Mouse (Mus musculus) kidney, embryonic 16.5 days (tissue): Measurements from ENCODE around the gene Arl15. TPM values are rescaled to one million over a fixed set of nuclear protein-coding genes. Genes with fewer than 3 reads are reported as not detected.

Source experiments
- ATAC-seq: fragments of 200-750 bp; cut with Nextera tagmentation; 2 replicates; pipeline ENCODE4 v1.8.0; 2017; ENCODE audit warnings: moderate TSS enrichment; ENCODE audit not compliant: low FRiP score, low TSS enrichment
- H3K27ac ChIP-seq: fragments of 300-500 bp; sonication (generic); 2 replicates; pipeline ENCODE4 v1.5.1; 2014; ENCODE audit warnings: low read length
- H3K27me3 ChIP-seq: fragments of 300-500 bp; sonication (generic); 2 replicates; pipeline ENCODE4 v1.6.1; 2014; ENCODE audit warnings: low read length, control low read depth, mixed read lengths; ENCODE audit not compliant: insufficient read depth
- H3K36me3 ChIP-seq: fragments of 300-500 bp; sonication (generic); 2 replicates; pipeline ENCODE4 v1.6.1; 2014; ENCODE audit warnings: low read length, control low read depth, mixed read lengths; ENCODE audit not compliant: insufficient read depth
- H3K4me1 ChIP-seq: fragments of 300-500 bp; sonication (generic); 2 replicates; pipeline ENCODE4 v1.6.1; 2014; ENCODE audit warnings: low read length, control low read depth, mixed read lengths; ENCODE audit not compliant: insufficient read depth
- H3K4me2 ChIP-seq: fragments of 300-500 bp; sonication (generic); replicated peaks from 2 replicates; pipeline ENCODE4 v1.6.1; 2014; ENCODE audit warnings: low read depth, low read length
- H3K4me3 ChIP-seq: fragments of 300-500 bp; sonication (generic); 2 replicates; pipeline ENCODE4 v1.5.1; 2014; ENCODE audit warnings: mild to moderate bottlenecking, low read length
- H3K9ac ChIP-seq: fragments of 300-500 bp; sonication (generic); replicated peaks from 2 replicates; pipeline ENCODE4 v1.6.1; 2014; ENCODE audit warnings: low read length
- H3K9me3 ChIP-seq: fragments of 300-500 bp; sonication (generic); 2 replicates; pipeline ENCODE4 v1.6.1; 2016; ENCODE audit warnings: low read length, control low read depth
- WGBS: fragments of 180-500 bp; shearing (Covaris S2); extraction: QIAGEN DNeasy Blood & Tissue Kit; methylation state at CpG from one replicate; pipeline ENCODE4 v1.1.7; 2014; 5-methylcytosine and 5-hydroxymethylcytosine counted together
- polyA plus RNA-seq: library from polyadenylated mRNA; unstranded; fragments of >200 nt; fragmentation: Nextera tagmentation; extraction: Ambion mirVana; gene quantifications from 2 replicates; pipeline ENCODE4 v1.2.1, GENCODE M21; 2015

The Arl15 gene
- polyA plus RNA-seq, 1 experiment from 2014 or later, result 12.5 TPM

DNA sequence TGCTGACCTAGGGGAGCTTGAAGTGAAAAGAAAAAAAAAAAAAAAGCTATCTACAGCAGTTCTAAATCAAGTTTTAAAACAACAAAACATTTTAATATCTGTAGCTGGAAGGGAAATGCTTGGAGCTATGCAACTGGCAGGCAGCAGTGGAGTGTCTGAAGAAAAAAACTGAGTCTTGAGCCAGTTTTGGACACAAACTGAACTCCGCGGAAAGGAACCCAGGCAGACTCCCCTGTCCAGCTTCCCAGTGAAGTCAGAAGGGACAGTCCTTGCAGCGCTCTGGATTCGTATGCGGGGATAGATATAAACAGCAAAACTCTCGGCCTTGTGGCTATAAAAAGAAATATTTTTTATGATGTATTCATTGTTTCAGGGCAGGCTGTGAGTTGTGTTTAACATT lies 155.8 kb downstream of the Arl15 start:
- peaks cover 13% of the 10 kb centered on the region for H3K4me1 ChIP-seq
- no peak for ATAC-seq
- H3K36me3 ChIP-seq, result no peaks in the 10 kb centered on the region
- no peak overlapping the region for H3K9ac ChIP-seq
- H3K27ac ChIP-seq, result no peak overlapping the region
- 64% methylated on average over 6 of the region's 6 CpGs for WGBS
- H3K27me3 ChIP-seq, result no peaks in the 10 kb centered on the region
- H3K9me3 ChIP-seq, result no peaks in the 10 kb centered on the region
- no peak overlapping the region for H3K4me2 ChIP-seq
- no peak overlapping the region for H3K4me3 ChIP-seq

DNA sequence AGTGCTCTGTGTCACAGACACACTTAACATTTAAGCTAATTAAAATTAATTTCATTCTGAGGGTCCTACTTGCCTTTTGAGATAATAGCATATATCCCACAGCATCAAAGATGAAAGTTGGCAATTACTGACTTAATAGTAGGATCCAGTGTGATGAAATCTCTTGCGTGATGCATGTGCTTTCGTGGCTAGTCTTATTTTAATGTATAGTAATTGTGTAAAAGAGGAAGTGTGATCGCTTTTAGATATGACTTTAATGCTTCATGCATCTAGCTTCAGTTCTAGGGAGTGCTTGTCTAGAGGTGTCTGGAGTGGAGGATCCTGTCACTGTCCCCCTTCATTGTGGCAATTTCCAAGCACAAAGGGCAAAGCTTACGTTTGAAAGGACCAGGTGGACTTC lies 163.1 kb downstream of the Arl15 start:
- Histone ChIP-seq H3K9me3 (no peaks in the 10 kb centered on the region), H3K27ac (no peak overlapping the region), H3K4me1 (peaks cover 5% of the 10 kb centered on the region; the same call in 1 of the 2 replicates), H3K27me3 (no peaks in the 10 kb centered on the region), H3K9ac (no peak overlapping the region), H3K4me3 (no peak overlapping the region), H3K4me2 (no peak overlapping the region), H3K36me3 (no peaks in the 10 kb centered on the region)
- ATAC-seq, result no peak
- WGBS, result 84% methylated on average over 4 of the region's 4 CpGs

DNA sequence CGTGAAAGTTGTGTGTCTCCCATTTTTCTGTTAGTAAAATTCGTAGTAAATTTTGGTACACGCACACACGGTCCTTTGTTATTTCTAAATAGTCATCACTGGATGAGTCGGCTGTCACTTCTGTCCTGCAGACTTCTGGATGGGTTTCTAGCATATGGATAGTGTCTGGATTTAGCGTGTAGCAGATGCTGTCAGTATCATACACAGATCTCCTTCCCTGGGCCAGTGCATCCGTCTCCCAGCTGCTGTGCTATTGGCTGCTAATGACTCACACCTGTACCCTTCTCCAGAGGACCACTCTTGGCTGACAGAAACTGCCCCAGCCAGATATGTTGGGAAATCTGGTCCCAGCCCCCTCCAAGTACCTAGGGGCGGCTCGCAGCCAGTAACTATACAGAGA lies 170.6 kb downstream of the Arl15 start:
- no peak overlapping the region for H3K4me2 ChIP-seq
- H3K9ac ChIP-seq, result no peak overlapping the region
- WGBS, result 93% methylated on average over 9 of the region's 9 CpGs
- peaks cover 12% of the 10 kb centered on the region; the same call in 1 of the 2 replicates for H3K36me3 ChIP-seq
- H3K9me3 ChIP-seq, result no peaks in the 10 kb centered on the region
- ATAC-seq, result no peak
- H3K27ac ChIP-seq, result no peak overlapping the region
- no peaks in the 10 kb centered on the region for H3K27me3 ChIP-seq
- no peak overlapping the region for H3K4me3 ChIP-seq
- no peaks in the 10 kb centered on the region for H3K4me1 ChIP-seq

DNA sequence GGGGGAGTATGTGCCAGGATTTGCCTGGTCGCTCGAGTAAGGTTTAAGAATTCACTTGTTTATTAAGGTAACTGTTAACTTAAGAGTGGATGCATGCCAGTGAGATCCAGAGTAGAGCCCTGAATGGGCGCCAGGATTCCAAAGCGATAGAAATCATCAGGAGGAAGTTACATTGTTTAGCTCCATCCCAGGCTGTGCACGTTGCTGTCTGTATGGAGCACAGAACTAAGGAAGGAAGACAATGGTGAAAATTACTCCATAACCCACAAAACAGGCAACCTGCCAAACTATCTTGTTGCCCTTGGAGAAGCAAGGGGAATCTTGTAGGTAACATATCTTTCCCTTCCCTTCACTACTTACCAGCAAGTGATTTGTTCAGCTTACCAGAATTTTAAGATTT lies 176.4 kb downstream of the Arl15 start:
- Histone ChIP-seq H3K36me3 (peaks cover 12% of the 10 kb centered on the region; the same call in 1 of the 2 replicates), H3K9me3 (no peaks in the 10 kb centered on the region), H3K27me3 (no peaks in the 10 kb centered on the region), H3K9ac (no peak overlapping the region), H3K4me3 (no peak overlapping the region), H3K27ac (no peak overlapping the region), H3K4me1 (peaks cover 6% of the 10 kb centered on the region; the same call in 1 of the 2 replicates), H3K4me2 (no peak overlapping the region)
- 68% methylated on average over 5 of the region's 5 CpGs for WGBS
- no peak for ATAC-seq

DNA sequence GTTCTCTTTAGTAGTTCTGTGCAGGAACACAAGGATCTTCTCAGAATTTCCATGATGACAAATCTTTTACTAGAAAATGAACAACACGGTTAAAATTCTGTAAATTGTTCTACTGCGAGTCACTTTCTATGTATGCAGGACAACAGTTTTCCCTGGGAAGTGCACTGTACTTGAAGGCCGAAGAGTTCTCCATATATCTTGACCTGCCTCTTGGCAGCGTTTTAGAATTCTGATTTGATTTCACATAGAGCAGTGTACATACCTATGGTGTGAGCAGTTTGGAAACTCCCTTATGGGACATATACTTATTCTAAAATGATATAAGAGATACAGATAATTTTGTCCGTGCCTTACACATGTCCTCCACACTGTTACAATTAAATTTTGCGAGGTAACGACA lies 178.1 kb downstream of the Arl15 start:
- Histone ChIP-seq H3K9ac (no peak overlapping the region), H3K27ac (no peak overlapping the region), H3K4me2 (no peak overlapping the region), H3K4me3 (no peak overlapping the region), H3K27me3 (no peaks in the 10 kb centered on the region), H3K9me3 (no peaks in the 10 kb centered on the region), H3K4me1 (peaks cover 6% of the 10 kb centered on the region; the same call in 1 of the 2 replicates), H3K36me3 (peaks cover 12% of the 10 kb centered on the region; the same call in 1 of the 2 replicates)
- ATAC-seq, result no peak
- WGBS, result 71% methylated on average over 7 of the region's 7 CpGs

DNA sequence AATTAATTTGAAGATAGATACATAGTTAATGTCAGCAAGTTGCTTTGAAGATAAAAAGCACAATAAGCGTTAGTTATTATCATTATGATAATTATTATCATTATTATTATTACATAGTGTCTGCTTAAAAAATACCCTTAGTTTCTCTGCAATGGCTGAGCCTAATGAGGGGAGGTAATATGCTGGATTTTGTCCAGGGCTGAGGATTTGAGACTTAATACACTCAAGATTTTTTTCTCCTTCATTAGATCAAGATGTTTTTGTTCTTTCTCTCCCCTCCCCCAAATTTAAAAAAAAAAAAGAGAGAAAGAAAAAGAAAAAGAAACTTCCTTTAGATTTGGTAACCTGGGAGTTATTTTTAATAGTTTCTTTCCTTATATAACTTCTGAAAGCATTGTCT lies 180.6 kb downstream of the Arl15 start:
- H3K36me3 ChIP-seq, result no peaks in the 10 kb centered on the region
- no peak overlapping the region for H3K4me2 ChIP-seq
- no peak overlapping the region for H3K9ac ChIP-seq
- peaks cover 6% of the 10 kb centered on the region; the same call in 1 of the 2 replicates for H3K4me1 ChIP-seq
- WGBS, result 93% methylated on average over 1 of the region's 1 CpGs
- no peak for ATAC-seq
- no peak overlapping the region for H3K27ac ChIP-seq
- H3K27me3 ChIP-seq, result no peaks in the 10 kb centered on the region
- no peaks in the 10 kb centered on the region for H3K9me3 ChIP-seq
- no peak overlapping the region for H3K4me3 ChIP-seq

DNA sequence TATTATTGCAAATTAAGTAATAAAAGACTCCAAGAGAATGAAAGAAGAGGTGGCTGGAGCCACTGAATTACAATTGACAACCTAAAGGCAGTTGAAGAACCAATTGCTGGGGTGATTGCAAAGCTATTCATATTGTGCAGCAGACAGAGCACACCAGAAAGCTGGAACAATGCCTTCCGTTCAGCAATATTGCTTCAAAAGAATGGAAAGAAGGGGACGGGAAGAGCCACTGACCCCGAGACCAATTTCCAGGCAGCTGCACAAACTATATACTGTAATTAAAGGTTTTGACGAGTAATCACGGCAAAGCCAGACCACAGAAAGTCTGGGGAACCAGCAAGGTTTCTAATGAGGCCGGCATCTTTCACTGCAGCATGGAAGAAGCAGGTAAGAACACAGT lies 181.4 kb downstream of the Arl15 start:
- H3K27me3 ChIP-seq, result no peaks in the 10 kb centered on the region
- 66% methylated on average over 6 of the region's 6 CpGs for WGBS
- H3K4me2 ChIP-seq, result no peak overlapping the region
- no peaks in the 10 kb centered on the region for H3K9me3 ChIP-seq
- H3K27ac ChIP-seq, result no peak overlapping the region
- peaks cover 7% of the 10 kb centered on the region; the same call in 1 of the 2 replicates for H3K4me1 ChIP-seq
- no peak overlapping the region for H3K4me3 ChIP-seq
- H3K36me3 ChIP-seq, result no peaks in the 10 kb centered on the region
- no peak overlapping the region for H3K9ac ChIP-seq
- no peak for ATAC-seq

DNA sequence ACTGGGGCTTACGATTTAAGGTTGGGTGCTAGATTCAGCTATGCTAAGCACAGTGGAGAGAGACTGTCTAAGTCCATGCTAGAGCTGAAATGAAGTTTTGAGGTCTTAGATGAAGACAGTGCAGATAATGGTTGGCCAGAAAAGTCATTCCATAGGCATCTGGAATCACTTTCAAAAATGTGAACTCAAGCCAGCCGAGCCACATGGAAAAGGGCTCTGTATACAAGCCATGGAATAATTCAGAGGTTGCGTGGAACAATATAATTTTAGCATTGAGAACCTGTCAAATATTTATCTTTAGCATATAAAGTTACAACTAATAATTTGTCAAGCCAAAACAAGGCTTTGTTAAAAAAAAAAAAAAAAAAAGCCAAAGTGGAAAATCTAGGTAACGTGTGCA lies 182.6 kb downstream of the Arl15 start:
- no peak overlapping the region for H3K9ac ChIP-seq
- ATAC-seq, result no peak
- no peaks in the 10 kb centered on the region for H3K9me3 ChIP-seq
- no peak overlapping the region for H3K4me2 ChIP-seq
- H3K4me3 ChIP-seq, result no peak overlapping the region
- WGBS, result 92% methylated on average over 4 of the region's 4 CpGs
- no peak overlapping the region for H3K27ac ChIP-seq
- H3K36me3 ChIP-seq, result no peaks in the 10 kb centered on the region
- peaks cover 14% of the 10 kb centered on the region; the same call in 1 of the 2 replicates for H3K4me1 ChIP-seq
- H3K27me3 ChIP-seq, result no peaks in the 10 kb centered on the region

DNA sequence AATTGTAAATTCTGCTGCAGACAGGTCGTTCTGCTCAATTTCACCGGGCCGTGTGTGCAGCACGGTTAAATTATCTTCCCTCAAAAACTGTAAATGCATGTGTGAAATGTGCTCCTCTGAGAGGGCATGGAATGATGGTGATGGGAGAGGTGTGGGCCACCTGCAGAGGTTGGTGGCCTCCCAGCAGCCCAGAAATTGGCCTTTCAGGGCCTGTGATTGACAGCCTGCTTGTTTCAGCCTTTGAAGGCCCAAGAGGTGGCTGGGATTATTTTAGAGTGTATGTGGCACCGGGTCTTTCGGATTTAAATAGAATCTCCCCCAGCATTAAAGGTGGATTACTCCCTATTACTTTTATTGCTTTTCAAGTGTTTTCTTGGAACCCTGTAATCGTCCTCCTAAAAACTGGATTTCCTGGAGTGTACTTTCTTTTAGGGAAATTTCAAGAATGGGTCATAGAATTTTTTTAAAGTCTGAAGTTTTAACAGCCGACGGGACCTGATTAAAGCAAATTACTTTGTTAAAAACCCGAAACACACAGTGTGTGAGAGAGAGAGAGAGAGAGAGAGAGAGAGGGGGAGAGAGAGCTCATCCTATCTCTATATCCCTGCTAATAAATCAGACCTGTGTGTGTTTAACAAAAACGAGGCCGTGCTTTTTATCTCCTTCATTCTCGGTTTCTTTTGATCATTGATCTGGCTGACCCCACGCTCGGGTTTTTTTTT lies 186.6 kb downstream of the Arl15 start:
- Histone ChIP-seq H3K27ac (no peak overlapping the region), H3K4me1 (peaks cover 16% of the 10 kb centered on the region; the same call in 1 of the 2 replicates), H3K36me3 (no peaks in the 10 kb centered on the region), H3K4me3 (no peak overlapping the region), H3K9ac (no peak overlapping the region), H3K9me3 (no peaks in the 10 kb centered on the region), H3K27me3 (no peaks in the 10 kb centered on the region), H3K4me2 (peak overlapping the region; percentile 19)
- peak; percentile 61; the same call in 1 of the 2 replicates for ATAC-seq
- WGBS, result 19% methylated on average over 15 of the region's 15 CpGs

DNA sequence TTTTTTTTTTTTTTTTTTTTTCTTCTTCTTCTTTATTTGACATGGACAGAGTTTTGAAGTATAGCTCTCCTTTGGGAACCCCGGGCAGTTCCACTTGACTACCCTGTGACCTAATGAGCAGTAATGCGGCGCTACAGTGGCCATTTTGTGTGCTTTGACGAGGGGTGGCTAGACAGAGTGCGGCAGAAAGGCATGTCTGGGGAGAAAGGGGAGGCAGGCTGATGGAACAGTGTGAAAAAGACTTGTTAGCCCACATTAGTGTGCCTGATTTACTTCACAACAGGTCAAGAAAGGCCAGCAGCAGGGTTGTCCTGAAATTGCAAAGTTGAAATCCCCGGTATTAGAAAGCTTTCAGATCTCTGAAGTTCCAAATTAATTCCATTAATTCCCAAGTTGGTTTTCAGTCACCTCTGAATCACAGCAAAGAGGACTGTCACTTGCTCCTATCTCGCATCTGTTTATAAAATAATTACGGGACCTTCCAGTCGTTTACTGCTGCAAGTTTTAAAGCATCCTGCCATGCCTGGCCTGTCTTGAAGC lies 187.2 kb downstream of the Arl15 start:
- no peaks in the 10 kb centered on the region for H3K36me3 ChIP-seq
- peak overlapping the region; percentile 19 for H3K4me2 ChIP-seq
- H3K27me3 ChIP-seq, result no peaks in the 10 kb centered on the region
- no peak overlapping the region for H3K27ac ChIP-seq
- peak; percentile 85 for ATAC-seq
- H3K9ac ChIP-seq, result no peak overlapping the region; the same call in 1 of the 2 replicates
- H3K4me3 ChIP-seq, result no peak overlapping the region
- peaks cover 16% of the 10 kb centered on the region; the same call in 1 of the 2 replicates for H3K4me1 ChIP-seq
- 24% methylated on average over 9 of the region's 9 CpGs for WGBS
- H3K9me3 ChIP-seq, result no peaks in the 10 kb centered on the region
